Mouse (Mus musculus) neural tube, embryonic 15.5 days (tissue): ENCODE results near the gene Gm8994. TPM values are rescaled to one million over a fixed set of nuclear protein-coding genes. Genes with fewer than 3 reads are reported as not detected.

Experiments used
- ATAC-seq: fragments of 200-750 bp; cut with Nextera tagmentation; 2 replicates; pipeline ENCODE4 v1.8.0; 2017; ENCODE audit warnings: mild to moderate bottlenecking, moderate TSS enrichment, moderate library complexity; ENCODE audit not compliant: low FRiP score
- H3K27ac ChIP-seq: fragments of 300-500 bp; sonication (generic); replicated peaks from 2 replicates; pipeline ENCODE4 v1.5.1; 2015; ENCODE audit warnings: mild to moderate bottlenecking, inconsistent platforms
- H3K27me3 ChIP-seq: fragments of 300-500 bp; sonication (generic); replicated peaks from 2 replicates; pipeline ENCODE4 v1.6.1; 2015; ENCODE audit warnings: inconsistent platforms
- H3K36me3 ChIP-seq: fragments of 300-500 bp; sonication (generic); 2 replicates; pipeline ENCODE4 v1.6.1; 2015; ENCODE audit warnings: inconsistent platforms
- H3K4me1 ChIP-seq: fragments of 300-500 bp; sonication (generic); 2 replicates; pipeline ENCODE4 v1.6.1; 2015; ENCODE audit warnings: inconsistent platforms
- H3K4me2 ChIP-seq: fragments of 300-500 bp; sonication (generic); 2 replicates; pipeline ENCODE4 v1.6.1; 2015; ENCODE audit warnings: inconsistent platforms, mild to moderate bottlenecking, moderate library complexity
- H3K4me3 ChIP-seq: fragments of 300-500 bp; sonication (generic); replicated peaks from 2 replicates; pipeline ENCODE4 v1.5.1; 2015; ENCODE audit warnings: mild to moderate bottlenecking, inconsistent platforms
- H3K9ac ChIP-seq: fragments of 300-500 bp; sonication (generic); replicated peaks from 2 replicates; pipeline ENCODE4 v1.6.1; 2015; ENCODE audit warnings: mild to moderate bottlenecking, inconsistent platforms
- H3K9me3 ChIP-seq: fragments of 300-500 bp; sonication (generic); replicated peaks from 2 replicates; pipeline ENCODE4 v1.6.1; 2016; ENCODE audit warnings: inconsistent platforms
- WGBS: fragments of 180-500 bp; shearing (Covaris S2); methylation state at CpG from one replicate; pipeline ENCODE4 v1.1.7; 2015; ENCODE audit warnings: mixed read lengths; 5-methylcytosine and 5-hydroxymethylcytosine counted together
- polyA plus RNA-seq: library from polyadenylated mRNA; unstranded; fragments of >200 nt; fragmentation: Nextera tagmentation; extraction: Ambion mirVana; gene quantifications from 2 replicates; pipeline ENCODE4 v1.2.1, GENCODE M21; 2015

Gm8994 gene
- polyA plus RNA-seq, 1 experiment from 2014 or later: not detected

DNA sequence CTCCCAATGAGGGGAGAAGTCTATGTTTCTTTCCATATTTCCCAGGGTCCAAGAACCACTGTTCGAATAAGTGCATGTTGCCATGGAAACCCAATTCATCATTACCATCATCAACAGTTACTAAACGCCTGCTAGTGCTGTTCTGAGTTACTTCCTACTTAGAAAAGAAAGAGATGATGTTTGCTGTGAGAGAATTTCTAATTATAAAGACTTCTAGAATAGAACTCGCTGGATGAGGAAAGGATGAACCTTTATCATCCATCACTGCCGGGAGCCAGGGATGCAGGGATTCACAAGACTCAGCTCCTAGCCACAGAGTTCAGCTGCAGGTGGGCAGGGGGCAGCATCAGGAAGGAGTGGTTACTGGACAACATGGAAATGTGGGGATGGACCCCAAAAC lies 36.7 kb downstream of the Gm8994 start:
- no peak overlapping the region for H3K9ac ChIP-seq
- 65% methylated on average over 4 of the region's 4 CpGs for WGBS

DNA sequence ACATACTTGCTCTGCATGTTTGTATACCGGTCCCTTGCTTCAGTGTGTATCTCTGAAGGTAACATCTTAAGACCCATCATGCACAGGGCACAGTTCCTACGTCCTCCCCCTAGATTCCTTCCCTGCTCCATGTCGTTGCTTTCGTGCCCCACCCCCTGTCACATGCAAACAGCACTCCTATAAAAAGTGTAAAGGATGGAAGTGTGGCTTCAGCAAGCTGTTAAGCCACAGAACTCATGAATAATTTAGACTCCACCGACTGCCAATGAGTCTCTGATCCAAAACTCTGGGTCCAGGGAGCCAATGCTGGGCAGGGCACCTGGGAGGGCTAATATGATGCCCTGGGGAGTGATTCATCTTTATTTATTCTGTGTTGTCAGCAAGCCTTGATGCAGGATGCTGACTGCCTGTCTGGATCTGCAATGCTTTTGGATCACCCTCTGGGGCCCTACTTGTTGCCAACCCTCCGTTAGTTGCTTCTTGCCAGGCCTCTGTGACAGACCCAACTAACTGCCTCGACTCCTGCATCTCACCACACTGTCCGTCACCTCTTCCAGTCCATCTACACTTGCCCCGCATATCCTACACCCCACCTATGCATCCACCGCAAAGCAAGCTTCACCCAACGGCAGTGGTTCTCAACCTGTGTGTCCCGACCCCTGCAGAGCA lies 37.2 kb downstream of the Gm8994 start:
- WGBS: 67% methylated on average over 12 of the region's 12 CpGs
- Histone ChIP-seq H3K4me2 (no peak overlapping the region), H3K9me3 (no peaks in the 10 kb centered on the region), H3K9ac (no peak overlapping the region), H3K27ac (no peak overlapping the region), H3K4me3 (no peak overlapping the region), H3K27me3 (no peaks in the 10 kb centered on the region), H3K4me1 (peaks cover 6% of the 10 kb centered on the region; the same call in 1 of the 2 replicates), H3K36me3 (no peaks in the 10 kb centered on the region)
- ATAC-seq: no peak

More for the DNA sequence above, 36.7 kb downstream of the Gm8994 start:
- Histone ChIP-seq H3K9me3 (no peaks in the 10 kb centered on the region), H3K36me3 (no peaks in the 10 kb centered on the region), H3K4me3 (no peak overlapping the region), H3K4me1 (peaks cover 6% of the 10 kb centered on the region; the same call in 1 of the 2 replicates), H3K27ac (no peak overlapping the region), H3K4me2 (no peak overlapping the region), H3K27me3 (no peaks in the 10 kb centered on the region)
- no peak for ATAC-seq

DNA sequence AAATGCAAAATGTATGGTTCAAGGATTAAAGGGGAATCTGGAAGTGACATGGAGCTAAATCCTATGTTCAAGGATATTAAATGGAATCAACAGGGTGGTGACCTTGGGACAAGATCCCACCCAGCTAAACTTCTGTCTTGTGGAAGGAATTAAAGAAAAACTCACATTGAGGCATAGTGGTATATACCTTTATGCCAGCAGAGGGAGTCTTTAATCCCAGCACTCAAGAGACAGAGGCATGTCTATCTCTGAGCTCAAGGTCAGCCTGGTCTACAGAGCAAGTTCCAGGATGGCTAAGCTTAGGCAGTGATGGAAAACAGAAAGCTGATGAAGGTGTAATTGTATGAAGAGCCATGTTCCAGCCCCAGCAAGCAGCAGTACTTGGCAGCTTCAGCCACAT lies 48.8 kb downstream of the Gm8994 start:
- H3K36me3 ChIP-seq: no peaks in the 10 kb centered on the region
- no peak for ATAC-seq
- no peaks in the 10 kb centered on the region for H3K27me3 ChIP-seq
- no peak overlapping the region for H3K9ac ChIP-seq
- no peaks in the 10 kb centered on the region for H3K9me3 ChIP-seq
- no peak overlapping the region for H3K4me3 ChIP-seq
- no peak overlapping the region for H3K4me2 ChIP-seq
- no peak overlapping the region for H3K27ac ChIP-seq
- no peaks in the 10 kb centered on the region for H3K4me1 ChIP-seq

Other genes with a start within 250 kb of the Gm8994 start
- gene Grin2b, start 154.0 kb upstream of the Gm8994 start, polyA plus RNA-seq: 63.0 and 82.8 TPM in 2 replicates
- 0.13 TPM in 1 of 2 replicates, not detected in the other for gene E330021D16Rik, start 88.0 kb downstream of the Gm8994 start, polyA plus RNA-seq
- gene Atf7ip, start 178.6 kb downstream of the Gm8994 start, polyA plus RNA-seq: 33.5 and 36.0 TPM in 2 replicates